Mouse (Mus musculus): ENCODE data around the gene Abhd16b. TPM values are rescaled to one million over a fixed set of nuclear protein-coding genes. Genes with fewer than 3 reads are reported as not detected.

The Abhd16b gene
- polyA plus RNA-seq, 1 experiment from 2014 or later = 0.11 TPM

DNA sequence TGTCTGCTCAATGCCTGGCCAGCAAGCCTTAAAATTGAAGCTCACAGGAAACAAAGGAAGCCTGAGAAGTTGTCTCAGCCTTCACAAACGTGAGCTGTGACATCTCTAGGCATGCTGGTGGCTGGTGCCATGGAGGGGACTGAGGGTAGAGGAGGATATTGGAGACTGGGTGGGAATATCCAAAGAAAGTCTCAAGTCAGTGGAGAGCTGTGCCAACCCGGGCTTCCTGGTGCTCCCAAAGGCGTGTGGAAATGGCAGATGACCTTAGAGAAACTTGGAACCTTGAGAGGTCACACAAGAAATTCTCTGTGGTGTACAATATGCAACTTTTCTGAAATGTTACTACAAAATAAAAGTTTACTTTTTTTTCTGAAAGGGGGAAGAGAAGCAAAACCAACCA is 27.6 kb upstream of the Abhd16b start:
- Histone ChIP-seq H3K4me3 (no peak overlapping the region), H3K9me3 (no peaks in the 10 kb centered on the region), H3K4me1 (peaks cover 17% of the 10 kb centered on the region), H3K36me3 (replicated peaks) (no peaks in the 10 kb centered on the region), H3K27ac (replicated peaks) (no peak overlapping the region), H3K27me3 (replicated peaks; ENCODE audit: low read depth, poor library complexity, severe bottlenecking) (peaks cover 19% of the 10 kb centered on the region)
- no peak for DNase-seq (ENCODE audit: low spot score)
- 58% methylated on average over 3 of the region's 3 CpGs for WGBS

DNA sequence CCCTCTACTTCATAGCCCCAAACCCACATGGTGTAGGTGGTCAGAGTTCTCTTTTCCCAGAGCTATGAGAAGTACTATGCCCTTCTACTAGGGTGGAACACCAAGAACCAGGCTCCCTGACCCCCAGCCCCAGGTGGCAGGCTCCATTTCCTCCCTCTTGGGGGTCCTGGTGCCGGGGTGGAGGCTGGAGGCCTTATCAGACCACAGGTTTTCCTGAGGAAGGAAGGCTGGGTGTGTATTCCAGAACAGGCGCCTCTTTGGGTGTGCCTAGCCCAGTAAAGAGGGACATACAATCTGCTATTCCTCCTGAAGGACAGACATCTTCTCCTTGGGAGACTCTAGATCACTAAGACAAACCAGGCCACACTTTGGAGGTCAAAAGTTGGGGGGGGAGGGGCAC is 22.7 kb upstream of the Abhd16b start:
- Histone ChIP-seq H3K27me3 (replicated peaks; ENCODE audit: low read depth, poor library complexity, severe bottlenecking) (no peaks in the 10 kb centered on the region), H3K4me1 (0 out of 2 replicates have a peak, but pooled peaks cover 4% of the 10 kb centered on the region), H3K36me3 (replicated peaks) (no peaks in the 10 kb centered on the region), H3K9me3 (no peaks in the 10 kb centered on the region), H3K4me3 (no peak overlapping the region), H3K27ac (replicated peaks) (no peak overlapping the region)
- WGBS = 77% methylated on average over 2 of the region's 2 CpGs
- no peak for DNase-seq (ENCODE audit: low spot score)

DNA sequence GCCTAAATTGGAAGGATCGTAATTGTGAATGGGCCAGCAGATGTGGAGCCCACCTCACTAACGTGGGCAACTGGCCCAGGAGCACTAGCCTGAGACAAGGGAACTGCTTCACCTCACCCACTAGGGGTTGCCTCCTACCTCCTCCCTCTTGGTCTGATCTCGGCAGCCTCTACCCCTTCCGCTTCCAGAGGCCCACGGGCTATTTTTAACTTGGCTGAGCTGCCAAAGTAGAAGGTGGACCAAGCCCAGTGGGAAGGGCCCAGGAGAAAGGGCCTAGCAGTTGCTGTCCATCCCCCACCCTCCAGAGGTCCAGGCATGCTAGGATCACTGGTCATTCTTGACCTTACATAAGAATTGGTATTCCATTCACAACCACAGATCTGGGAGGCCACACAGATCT is 21.8 kb upstream of the Abhd16b start:
- no peaks in the 10 kb centered on the region for H3K9me3 ChIP-seq
- no peak for DNase-seq (ENCODE audit: low spot score)
- H3K4me3 ChIP-seq = no peak overlapping the region
- no peaks in the 10 kb centered on the region for H3K36me3 ChIP-seq (replicated peaks)
- H3K27ac ChIP-seq (replicated peaks) = no peak overlapping the region; the same call in 1 of the 2 replicates
- WGBS = 58% methylated on average over 5 of the region's 5 CpGs
- no peaks in the 10 kb centered on the region for H3K27me3 ChIP-seq (replicated peaks; ENCODE audit: low read depth, poor library complexity, severe bottlenecking)
- H3K4me1 ChIP-seq = 0 out of 2 replicates have a peak, but pooled peaks cover 4% of the 10 kb centered on the region

DNA sequence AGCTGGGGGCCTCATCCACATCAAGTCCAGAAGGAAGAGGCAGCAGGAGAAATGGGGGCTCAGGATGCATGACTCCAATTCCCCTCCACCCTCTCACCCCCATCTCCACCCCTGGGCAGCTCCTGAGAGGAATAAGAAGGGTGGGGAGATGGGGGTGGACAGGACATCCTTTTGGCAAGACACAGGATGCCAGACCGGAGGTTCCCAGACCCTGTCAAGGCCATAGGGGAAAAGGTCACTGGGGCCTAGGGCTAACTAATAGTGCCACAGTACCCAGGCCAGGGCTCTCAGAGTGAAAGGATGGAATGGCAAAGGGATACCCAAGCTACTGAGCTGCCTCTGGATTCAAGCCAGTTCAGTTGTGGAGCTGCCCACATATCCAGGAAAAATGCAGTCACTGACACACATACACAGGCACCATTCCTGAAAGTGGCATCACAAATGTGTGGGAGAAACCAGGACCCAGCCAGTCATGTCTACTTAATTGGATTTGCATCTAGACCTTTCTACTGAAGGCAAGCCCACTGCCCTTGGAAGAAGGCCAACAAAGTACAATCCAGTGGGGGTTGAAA is 20.7 kb upstream of the Abhd16b start:
- WGBS = 49% methylated on average over 1 of the region's 1 CpGs
- Histone ChIP-seq H3K9me3 (no peaks in the 10 kb centered on the region), H3K36me3 (replicated peaks) (no peaks in the 10 kb centered on the region), H3K4me3 (no peak overlapping the region), H3K27ac (replicated peaks) (no peak overlapping the region), H3K27me3 (replicated peaks; ENCODE audit: low read depth, poor library complexity, severe bottlenecking) (no peaks in the 10 kb centered on the region), H3K4me1 (0 out of 2 replicates have a peak, but pooled peaks cover 4% of the 10 kb centered on the region)
- no peak for DNase-seq (ENCODE audit: low spot score)

DNA sequence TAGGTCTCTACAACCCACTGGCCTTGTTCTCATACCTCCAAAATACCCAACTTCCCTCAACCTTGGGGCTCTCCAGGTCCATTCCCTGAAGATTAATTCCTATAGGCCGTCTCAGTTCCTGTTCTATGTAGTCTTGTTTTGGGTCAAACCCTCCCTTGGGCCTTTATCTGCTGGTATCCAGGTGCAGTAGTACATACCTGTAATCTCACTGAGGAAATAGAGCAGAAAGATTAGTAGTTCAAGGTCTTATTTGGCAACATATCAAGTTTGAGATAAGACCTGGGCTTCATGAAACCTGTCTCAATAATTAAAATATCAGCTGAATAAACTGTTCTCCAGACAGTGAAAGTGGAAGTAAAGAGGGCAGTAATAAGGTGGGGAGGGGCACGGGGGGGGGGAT is 9.9 kb upstream of the Abhd16b start:
- H3K4me1 ChIP-seq = peaks cover 30% of the 10 kb centered on the region
- no peaks in the 10 kb centered on the region for H3K36me3 ChIP-seq (replicated peaks)
- no peaks in the 10 kb centered on the region for H3K27me3 ChIP-seq (replicated peaks; ENCODE audit: low read depth, poor library complexity, severe bottlenecking)
- no peak overlapping the region for H3K4me3 ChIP-seq
- no peaks in the 10 kb centered on the region for H3K9me3 ChIP-seq
- DNase-seq (ENCODE audit: low spot score) = no peak
- WGBS = 54% methylated on average over 2 of the region's 2 CpGs
- H3K27ac ChIP-seq (replicated peaks) = no peak overlapping the region; the same call in 1 of the 2 replicates

DNA sequence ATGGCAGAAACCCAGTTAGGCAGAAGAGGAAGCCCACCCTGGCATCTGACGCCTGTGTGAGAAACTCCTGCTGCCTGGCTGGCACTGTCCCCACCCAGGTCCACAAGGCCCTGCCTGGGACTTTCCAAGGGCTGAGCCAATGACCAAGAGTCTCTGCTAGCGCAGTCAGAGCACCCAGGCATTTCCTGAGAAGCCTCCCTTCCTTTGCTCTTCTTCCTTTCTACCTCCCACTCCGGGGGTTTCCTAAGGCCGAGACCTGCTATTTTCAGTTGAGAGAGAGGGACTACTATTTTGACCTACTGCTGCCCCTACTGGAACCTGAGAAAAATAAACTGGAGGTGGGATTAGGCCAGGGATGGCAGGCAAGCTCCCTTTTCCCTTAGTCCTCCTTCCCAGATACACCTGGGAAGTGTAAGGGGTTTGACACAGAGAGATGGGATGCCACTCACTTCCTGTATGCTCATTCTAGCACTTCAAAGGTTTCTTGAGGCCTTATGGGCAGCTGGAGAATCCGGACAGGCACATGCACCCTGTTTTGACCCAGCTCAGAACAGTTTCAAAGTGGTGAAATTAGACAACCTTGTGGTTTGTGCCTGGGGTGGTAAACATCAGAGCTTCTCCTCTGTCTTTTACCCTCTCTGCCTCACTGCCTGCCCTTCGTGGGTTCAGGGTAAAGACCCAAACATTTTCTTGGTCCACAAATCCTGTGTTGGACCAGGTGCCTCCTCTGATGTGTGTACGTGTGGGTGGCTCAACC is 9.3 kb upstream of the Abhd16b start:
- H3K9me3 ChIP-seq = no peaks in the 10 kb centered on the region
- H3K4me1 ChIP-seq = peaks cover 35% of the 10 kb centered on the region
- DNase-seq (ENCODE audit: low spot score) = no peak
- 0 out of 2 replicates have a peak overlapping the region, but pooled peaks have one; percentile 0 for H3K4me3 ChIP-seq
- WGBS = 31% methylated on average over 7 of the region's 7 CpGs
- H3K27ac ChIP-seq (replicated peaks) = no peak overlapping the region; the same call in 1 of the 2 replicates
- no peaks in the 10 kb centered on the region for H3K27me3 ChIP-seq (replicated peaks; ENCODE audit: low read depth, poor library complexity, severe bottlenecking)
- no peaks in the 10 kb centered on the region for H3K36me3 ChIP-seq (replicated peaks)

DNA sequence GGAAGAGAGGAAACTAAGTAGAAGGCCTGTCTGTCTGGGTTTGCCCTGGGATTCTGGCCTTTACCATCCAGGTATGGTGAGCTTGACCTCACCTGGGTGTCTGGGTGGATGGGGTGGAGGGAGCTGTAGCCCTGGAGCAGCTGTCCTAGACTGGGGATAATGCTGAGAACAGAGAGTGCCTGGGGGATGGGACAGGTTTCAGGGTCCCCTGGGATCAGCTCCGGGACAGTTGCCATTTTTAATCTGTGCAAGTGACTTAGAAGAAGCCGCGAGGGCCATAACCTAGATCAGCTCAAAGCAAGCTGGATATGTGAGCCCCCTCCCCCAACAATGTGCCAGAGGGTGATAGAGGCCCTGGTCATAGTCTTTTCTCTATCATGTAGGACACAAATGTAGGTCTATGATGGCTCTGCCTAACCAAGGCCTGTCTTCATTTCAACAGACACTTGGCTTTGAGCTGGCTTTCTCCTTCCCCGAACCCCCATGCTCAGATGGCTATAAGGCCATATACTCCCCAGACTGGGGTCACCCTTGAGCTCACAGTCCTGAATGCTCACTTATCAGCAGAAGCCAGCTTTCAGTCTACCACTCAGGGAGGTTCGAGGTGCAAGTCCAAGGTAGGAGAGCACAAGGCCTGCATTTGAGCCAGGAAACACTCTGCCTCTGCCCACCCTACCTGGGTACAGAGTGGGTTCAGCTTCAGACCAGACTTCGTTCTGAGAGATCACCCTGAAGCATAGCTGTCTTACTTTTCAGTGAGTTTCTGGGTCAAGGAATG is 8.4 kb upstream of the Abhd16b start:
- WGBS = 82% methylated on average over 6 of the region's 6 CpGs
- peaks cover 37% of the 10 kb centered on the region for H3K4me1 ChIP-seq
- DNase-seq (ENCODE audit: low spot score) = no peak
- no peak overlapping the region; the same call in 1 of the 2 replicates for H3K27ac ChIP-seq (replicated peaks)
- H3K9me3 ChIP-seq = no peaks in the 10 kb centered on the region
- H3K27me3 ChIP-seq (replicated peaks; ENCODE audit: low read depth, poor library complexity, severe bottlenecking) = no peaks in the 10 kb centered on the region
- no peak overlapping the region for H3K4me3 ChIP-seq
- H3K36me3 ChIP-seq (replicated peaks) = no peaks in the 10 kb centered on the region

DNA sequence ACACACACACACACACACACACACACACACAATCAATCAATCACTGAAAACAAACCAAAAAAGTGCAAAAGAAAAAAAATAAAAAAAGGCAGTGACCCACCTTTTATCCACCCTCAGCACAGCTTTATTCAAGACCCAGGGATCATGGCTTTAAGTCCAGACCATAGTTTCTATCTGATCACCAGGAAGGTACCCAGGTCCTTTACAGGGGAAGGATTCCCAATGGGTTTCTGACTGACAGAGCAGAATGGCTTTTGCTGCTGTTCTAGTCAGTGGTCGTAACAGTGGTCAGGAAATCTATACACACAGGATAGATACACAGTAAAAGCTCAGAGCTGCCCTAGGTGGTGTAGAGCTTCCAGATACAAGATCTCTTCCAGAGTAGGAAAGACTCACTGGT is 7.3 kb upstream of the Abhd16b start:
- DNase-seq (ENCODE audit: low spot score) = no peak
- 29% methylated on average over 1 of the region's 1 CpGs for WGBS
- no peaks in the 10 kb centered on the region for H3K9me3 ChIP-seq

DNA sequence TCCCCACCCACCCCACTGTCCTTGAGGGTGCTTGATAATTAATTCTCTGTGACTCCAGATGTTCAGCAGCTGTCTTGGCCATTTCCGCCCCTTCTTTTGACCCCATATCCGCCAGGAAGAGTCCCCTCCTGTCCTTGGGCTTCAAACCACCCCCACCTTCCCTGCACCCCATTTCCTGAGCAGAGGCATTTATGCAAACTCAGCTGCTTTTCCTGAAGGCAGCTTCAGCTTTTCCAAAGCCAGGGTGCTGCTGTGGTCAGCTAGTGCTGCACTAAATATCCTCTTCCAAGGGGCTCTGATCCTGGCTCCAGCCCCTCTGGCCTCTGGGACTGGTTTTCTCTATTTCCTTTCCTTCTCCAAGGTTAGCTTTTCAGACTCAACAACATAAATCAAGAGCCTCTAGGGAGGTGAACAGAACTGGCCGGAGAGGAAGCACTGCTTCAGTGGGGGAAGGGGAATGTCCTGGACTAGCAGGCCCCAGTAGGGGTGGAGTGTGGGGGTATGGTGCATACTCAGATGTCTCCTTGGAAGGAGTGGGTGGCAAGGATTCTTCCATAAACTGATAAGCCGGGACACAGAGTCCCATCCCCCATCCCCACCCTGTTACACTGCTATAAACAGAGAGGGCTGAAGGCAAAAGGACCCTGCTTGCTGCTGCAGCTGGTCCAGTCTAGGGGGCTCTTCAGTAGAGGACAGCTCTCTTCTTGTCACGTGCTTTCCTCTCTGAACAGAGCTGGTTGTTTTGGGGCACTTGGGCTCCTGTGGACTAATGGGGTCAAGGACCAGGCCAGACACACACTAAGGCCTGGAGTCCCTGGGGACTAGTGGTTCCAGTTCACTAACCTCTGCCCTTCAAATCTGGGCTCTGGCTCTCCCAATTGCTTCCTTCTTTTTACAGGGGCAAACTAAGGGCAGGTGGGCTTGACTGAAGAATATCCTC is 5.4 kb upstream of the Abhd16b start:
- Histone ChIP-seq H3K9me3 (no peaks in the 10 kb centered on the region), H3K4me3 (peak overlapping the region; percentile 16; the same call in 1 of the 2 replicates), H3K27ac (replicated peaks) (peak overlapping the region; percentile 77), H3K27me3 (replicated peaks; ENCODE audit: low read depth, poor library complexity, severe bottlenecking) (no peaks in the 10 kb centered on the region), H3K4me1 (peaks cover 37% of the 10 kb centered on the region), H3K36me3 (replicated peaks) (no peaks in the 10 kb centered on the region)
- 20% methylated on average over 5 of the region's 5 CpGs for WGBS
- peak; percentile 51 for DNase-seq (ENCODE audit: low spot score)

More for the DNA sequence above, 7.3 kb upstream of the Abhd16b start:
- H3K27me3 ChIP-seq (replicated peaks; ENCODE audit: low read depth, poor library complexity, severe bottlenecking) = no peaks in the 10 kb centered on the region
- no peak overlapping the region for H3K4me3 ChIP-seq
- H3K27ac ChIP-seq (replicated peaks) = peak overlapping the region; percentile 35; the same call in 1 of the 2 replicates
- H3K36me3 ChIP-seq (replicated peaks) = no peaks in the 10 kb centered on the region
- H3K4me1 ChIP-seq = peaks cover 37% of the 10 kb centered on the region

DNA sequence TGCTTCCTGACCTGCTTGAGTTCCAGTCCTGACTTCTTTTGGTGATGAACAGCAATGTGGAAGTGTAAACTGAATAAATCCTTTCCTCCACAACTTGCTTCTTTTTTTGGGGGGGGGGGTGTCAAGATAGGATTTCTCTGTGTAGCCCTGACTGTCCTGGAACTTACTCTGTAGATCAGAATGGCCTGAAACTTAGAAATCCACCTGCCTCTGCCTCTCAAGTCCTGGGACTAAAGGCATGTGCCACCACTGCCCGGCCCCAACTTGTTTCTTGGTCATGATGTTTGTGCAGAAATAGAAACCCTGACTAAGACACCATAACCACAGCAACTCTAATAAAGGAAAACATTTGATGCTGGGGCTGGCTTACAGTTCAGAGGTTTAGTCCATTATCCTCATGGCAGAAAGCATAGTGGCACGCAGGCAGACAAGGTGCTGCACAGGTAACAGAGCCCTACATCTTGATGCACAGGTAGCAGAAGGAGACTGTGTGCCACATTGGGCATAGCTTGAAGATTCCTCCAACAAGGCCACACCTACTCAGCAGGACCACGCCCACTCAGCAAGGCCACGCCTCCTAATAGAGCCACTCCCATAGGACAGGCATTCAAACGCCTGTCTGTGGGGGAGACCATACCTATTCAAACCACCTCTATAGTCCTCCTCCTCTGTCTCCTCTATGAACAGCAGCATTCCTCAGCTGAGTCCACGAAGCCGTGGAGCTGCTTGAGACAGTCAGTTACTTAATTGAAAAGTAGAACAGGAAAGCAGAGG is 1.4 kb upstream of the Abhd16b start:
- WGBS = 31% methylated on average over 7 of the region's 7 CpGs
- Histone ChIP-seq H3K9me3 (no peaks in the 10 kb centered on the region), H3K36me3 (replicated peaks) (no peaks in the 10 kb centered on the region), H3K4me3 (no peak overlapping the region), H3K4me1 (peaks cover 27% of the 10 kb centered on the region), H3K27me3 (replicated peaks; ENCODE audit: low read depth, poor library complexity, severe bottlenecking) (no peaks in the 10 kb centered on the region), H3K27ac (replicated peaks) (no peak overlapping the region)
- DNase-seq (ENCODE audit: low spot score) = no peak

DNA sequence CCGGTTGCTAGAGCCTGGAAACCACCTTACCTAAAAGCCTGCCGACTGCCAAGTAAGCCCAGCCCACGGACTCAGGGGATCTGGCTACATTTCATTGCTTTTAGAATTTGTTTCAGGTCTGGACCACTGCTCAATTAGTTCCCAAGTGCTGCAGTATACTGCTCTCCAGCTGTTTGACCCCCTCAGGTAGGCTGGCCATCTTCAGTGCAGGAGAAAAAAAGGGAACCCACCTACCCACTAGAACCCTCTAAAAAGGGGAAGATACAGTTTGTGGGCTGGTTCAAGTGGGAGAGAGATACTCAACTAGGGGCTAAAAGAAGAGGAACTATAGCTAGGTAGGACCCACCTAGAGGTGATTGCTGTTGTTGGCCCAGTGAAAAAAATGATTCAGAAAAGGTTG is 800 bp upstream of the Abhd16b start:
- Histone ChIP-seq H3K27me3 (replicated peaks; ENCODE audit: low read depth, poor library complexity, severe bottlenecking) (no peaks in the 10 kb centered on the region), H3K36me3 (replicated peaks) (no peaks in the 10 kb centered on the region), H3K4me1 (peaks cover 23% of the 10 kb centered on the region), H3K9me3 (no peaks in the 10 kb centered on the region), H3K4me3 (no peak overlapping the region), H3K27ac (replicated peaks) (no peak overlapping the region)
- WGBS = 54% methylated on average over 3 of the region's 3 CpGs
- DNase-seq (ENCODE audit: low spot score) = no peak

Measured in embryonic facial prominence, embryonic 10.5 days (tissue).